Mouse (Mus musculus): Measurements from ENCODE around the gene Smc5.

The Smc5 gene

DNA sequence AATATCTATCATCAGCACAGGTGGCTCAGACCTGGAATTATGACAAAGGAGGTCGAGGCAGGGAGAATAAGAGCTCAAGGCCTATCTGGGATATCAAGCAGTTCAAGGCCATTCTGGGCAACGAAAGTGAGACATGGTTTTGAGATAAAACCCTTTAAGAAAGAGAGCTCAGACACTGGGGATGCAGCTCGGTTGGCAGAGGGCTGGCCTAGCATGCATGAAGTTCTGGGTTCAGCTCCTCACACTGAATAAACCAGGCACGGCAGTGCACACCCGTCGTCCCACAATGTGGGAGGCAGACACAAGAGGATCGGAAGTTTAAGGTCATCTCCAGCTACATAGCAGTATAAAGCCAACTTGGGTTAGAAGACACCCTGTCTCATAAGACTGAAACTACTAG lies 84.7 kb downstream of the Smc5 start:
- no peak for DNase-seq (ENCODE audit: low read depth)

DNA sequence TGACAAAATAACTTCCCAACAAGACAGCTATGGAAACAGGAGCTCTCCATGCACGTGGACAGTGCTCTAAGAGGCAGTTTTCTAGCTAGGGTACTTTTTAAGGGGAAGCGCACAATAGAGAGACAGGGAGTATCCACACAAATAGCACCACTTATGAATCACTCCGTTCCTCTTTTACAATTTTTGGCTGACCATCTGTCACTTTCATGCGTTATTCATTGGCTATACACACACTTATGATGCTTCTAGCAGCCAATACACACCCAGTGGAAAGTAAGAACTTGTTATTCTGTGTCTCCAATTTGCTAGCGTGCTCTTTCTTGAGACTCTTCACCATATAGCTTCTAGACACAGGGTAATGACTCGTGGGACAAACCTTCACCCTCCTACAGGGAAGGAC lies 86.0 kb downstream of the Smc5 start:
- no peak for DNase-seq (ENCODE audit: low read depth)

DNA sequence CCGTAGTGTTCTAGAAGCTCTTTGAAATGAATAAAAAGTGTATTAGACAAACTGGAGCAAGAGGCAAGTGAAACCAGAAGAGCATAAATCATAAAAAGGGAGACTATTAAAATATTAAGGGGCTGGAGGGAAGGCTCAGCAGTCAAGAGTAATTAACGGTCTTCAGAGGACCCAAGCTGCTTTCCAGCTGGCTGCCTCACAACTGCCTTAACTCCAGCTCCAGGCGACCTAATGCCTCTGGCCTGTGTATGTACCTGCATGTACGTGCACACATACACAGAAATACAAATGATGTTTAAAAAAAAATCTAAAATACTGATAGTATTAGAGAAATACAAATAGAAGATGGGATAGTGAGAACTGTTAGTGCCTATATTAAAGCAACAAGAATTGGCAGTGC lies 89.6 kb downstream of the Smc5 start:
- no peak for DNase-seq (ENCODE audit: low read depth)

DNA sequence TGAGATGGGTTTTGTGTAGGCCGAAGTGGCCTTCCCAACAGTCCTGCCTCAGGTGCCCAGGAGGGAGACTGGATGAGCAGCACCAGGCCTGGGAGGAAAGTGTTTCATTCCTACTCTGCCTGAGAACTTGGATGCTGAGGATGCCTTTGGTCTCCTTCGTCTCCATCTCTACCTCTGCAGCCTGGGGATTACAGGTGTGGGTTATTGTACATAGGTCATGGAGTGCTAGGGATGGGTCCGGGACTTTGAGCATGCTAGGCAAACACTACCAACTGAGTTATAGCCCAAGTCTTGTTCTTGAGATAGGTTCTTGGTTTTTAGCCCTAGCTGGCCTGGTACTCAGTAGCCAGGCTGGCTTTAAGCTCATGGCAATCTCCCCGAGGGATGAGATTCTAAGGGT lies 90.2 kb downstream of the Smc5 start:
- DNase-seq (ENCODE audit: low read depth) = no peak

DNA sequence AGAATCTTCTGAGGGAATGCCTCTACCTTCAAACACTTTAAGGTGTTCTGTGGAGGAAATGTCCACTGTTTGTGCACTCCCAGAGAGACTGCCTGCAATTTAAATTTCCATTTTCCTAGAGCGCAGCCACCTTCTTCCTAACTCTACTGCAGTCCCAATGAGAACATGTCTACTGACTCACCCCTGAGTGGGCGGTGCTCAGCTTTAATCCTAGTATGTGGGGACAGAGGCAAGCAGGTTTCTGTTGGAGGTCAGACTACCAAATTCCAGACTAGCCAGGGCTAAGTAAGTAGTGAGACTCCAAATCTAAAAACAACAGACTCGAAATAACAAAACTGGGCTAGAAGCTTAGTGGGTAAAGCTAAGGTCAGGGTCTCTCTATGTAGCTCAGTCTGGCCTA lies 95.2 kb downstream of the Smc5 start:
- no peak for DNase-seq (ENCODE audit: low read depth)

DNA sequence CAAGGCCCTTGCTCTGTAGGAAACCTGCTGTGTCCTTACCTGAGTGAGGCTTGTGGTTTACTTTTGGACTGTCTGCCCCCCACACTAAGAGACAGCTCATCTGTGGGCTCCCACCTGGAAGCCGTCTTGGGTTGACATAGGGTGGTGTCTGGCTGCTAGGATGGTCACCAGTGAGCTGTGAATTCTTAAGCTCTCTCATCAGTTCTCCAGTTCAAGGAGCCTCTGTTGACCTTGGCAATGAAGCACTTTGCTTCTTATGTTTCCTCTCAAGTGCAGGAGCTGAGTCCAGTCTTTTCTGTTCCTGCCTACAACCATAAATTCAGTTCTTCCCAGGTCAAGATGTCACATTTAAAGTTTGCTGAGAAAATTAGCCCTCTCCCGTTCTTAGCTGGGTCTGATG lies 98.2 kb downstream of the Smc5 start:
- DNase-seq (ENCODE audit: low read depth) = no peak

DNA sequence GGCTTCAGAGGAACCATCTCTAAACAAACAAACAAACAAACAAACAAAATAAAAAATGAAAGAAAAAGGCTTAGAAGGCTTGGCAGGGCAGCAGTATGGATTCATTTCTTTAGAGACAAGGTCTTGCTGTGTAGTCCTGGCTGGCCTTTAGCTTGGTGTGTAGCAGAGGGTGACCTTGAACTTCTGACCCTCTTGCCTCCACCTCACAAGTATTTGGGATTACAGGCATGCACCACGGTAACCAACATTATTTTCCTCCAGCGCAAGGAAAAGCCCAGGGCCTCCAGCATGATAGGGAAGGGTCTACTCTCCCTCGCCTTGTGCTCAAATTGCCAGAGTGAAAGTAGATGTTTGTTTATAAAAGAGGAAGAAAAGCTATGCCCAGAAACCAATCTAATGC lies 98.6 kb downstream of the Smc5 start:
- no peak for DNase-seq (ENCODE audit: low read depth)

DNA sequence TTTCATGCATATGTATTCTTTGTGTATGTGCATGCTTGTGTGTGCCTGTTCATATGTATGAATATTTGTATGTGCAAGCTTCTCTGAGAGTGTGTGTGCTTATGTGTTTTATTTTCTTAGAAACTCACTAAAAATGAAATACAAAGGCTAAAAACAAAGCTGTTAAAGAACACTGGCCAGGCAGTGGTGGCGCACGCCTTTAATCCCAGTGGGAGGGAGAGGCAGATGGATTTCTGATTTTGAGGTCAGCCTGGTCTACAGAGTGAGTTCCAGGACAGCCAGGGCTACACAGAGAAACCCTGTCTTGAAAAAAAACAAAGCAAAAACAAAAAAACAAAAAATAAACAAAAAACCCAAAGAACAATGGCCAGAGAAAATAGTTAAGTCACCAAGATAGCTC lies 102.6 kb downstream of the Smc5 start:
- no peak for DNase-seq (ENCODE audit: low read depth)

DNA sequence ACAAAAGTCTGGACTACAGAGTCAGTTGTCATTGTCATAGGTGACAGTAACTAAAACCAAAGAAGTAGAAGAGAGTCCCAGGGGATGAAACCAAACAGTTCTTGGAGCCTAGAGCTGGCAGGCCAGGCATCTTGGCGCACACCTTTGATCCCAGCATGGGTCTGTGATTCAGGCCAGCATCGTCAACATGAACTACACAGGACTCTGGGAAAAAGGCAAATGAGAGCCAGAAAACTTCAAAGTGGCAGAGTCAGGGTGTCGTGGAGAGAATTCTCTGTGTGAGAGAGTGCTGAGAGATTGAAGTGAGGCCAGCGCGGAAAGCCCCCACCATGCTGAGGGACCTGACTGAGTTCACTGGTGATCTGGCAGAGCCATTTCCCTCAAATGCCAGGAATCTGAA lies 103.2 kb downstream of the Smc5 start:
- DNase-seq (ENCODE audit: low read depth) = no peak

DNA sequence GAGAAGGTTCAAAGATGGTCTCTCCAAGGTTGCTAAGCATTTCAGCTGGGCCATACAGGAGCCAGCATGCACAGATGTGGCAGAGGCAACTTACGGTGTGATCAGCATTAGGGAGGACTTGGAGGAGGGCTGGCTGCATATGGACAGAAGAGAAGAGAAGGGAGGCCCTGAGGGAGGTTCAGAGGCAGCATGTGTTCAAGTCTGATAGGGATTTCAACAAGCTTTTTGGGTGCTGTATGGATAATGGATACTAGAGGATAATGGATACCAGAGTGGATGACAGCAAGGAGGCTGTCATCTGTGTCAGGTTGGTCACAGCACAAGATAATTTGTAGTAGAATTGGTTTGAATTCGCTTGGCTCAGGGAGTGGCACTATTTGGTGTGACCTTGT lies 104.0 kb downstream of the Smc5 start:
- no peak for DNase-seq (ENCODE audit: low read depth)

DNA sequence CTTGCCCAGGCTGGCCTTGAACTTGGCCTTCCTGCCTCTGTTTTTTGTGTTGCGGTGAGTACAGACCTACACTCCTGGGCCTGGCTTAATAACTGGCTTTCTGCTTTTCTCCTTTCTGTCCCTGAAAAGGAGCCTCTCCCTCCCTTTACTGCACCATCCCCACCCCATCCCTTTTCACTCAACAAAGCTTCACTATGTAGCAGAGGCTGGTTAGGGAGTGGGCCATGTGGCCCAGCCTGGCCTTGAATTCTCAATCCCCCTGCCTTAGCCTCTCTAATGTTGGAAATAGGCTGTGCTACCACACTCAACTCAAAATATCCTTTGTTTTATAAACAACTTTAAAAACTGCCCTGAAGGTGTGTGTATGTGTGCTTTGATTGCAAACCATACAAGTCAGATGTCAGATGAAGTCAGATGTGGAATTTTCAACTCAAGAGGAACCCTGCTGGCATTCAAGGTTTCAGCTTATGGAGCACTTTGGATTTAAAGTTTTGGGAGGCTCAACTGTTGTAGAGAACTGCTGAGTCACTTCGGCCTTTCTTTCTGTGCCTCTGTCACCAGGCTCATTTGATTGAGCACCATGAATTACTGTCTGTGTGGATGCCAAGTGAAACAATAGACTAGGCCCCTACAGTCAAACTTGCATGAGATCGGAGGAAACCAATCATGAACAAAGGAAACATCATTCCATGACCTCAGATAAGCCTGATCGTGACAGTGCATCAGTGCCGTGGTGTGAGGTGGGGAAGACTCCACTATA lies 104.6 kb downstream of the Smc5 start:
- no peak for DNase-seq (ENCODE audit: low read depth)

DNA sequence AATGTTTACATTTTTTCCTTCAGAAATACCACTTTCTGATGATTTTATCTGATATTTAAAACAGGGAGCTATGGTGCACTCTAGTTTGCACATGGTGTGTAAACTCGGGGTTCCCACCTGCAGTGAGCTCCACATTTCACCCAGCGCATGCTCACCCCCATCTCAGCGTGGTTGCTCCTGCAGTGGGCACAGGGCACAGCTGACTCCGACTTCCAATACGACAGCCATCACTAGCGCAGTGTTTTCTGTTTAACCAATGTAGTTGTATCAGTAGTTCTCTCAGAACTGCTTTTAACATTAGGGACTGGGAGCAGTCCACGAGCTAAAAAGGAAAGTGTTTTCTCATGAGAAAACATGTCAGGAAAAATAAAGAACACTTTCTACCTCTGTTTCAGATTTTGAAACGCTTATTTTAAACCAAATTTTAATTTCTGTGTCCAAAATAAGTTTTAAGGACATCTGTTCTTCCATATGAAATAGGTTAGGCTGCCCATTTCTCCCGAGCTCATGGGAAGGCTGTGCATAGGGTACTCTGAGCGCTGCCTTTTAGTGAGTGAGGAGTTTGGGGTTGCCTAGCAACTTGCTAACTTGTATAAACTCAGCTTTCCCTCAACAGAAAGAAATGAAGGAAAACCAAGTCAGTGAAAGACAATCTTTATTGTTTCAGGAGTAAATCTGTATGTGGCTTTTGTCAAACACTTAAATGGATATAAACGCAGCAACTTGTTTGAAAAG lies 107.0 kb downstream of the Smc5 start:
- DNase-seq (ENCODE audit: low read depth) = no peak

DNA sequence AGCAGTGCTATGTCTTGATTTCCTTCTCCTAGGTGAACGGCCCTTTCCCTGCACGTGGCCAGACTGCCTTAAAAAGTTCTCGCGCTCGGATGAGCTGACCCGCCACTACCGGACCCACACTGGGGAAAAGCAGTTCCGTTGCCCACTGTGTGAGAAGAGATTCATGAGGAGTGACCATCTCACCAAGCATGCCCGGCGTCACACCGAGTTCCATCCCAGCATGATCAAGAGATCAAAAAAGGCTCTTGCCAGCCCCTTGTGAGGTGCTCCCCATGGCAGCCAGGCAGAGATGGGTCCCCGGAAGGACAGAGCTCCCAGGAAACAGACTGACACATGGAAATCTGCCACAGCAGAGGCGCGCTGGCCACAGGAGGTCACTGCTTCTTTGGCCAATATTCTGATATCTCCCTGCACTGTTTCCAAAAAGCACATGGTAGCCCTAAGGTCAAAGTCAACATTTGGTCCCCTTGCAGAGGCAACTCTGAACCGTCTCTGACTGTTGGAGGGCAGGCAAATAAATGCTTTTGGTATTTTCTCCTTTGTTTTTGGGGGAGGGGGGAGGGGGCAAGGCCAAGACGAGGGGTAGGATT lies 109.0 kb downstream of the Smc5 start:
- no peak for DNase-seq (ENCODE audit: low read depth)

DNA sequence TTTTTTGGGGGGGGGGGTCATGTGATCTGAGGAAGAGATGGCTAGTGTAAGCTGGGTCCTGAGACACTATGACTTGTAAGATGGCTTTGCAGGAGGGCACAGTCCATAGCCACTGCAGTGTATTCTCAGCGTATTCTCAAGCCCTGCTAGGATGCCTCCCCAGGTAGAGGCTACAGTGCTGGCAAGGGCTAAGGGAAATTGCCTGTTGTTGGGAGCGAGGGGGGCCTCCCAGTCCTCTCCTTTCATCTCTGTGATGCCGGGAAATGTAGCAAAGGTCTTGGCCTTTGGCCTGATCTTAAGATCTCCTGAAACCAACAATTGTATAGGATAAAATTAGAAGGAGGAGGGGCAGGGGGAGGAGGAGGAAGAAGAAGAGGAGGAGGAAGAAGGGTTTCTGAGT lies 110.3 kb downstream of the Smc5 start:
- no peak for DNase-seq (ENCODE audit: low read depth)

DNA sequence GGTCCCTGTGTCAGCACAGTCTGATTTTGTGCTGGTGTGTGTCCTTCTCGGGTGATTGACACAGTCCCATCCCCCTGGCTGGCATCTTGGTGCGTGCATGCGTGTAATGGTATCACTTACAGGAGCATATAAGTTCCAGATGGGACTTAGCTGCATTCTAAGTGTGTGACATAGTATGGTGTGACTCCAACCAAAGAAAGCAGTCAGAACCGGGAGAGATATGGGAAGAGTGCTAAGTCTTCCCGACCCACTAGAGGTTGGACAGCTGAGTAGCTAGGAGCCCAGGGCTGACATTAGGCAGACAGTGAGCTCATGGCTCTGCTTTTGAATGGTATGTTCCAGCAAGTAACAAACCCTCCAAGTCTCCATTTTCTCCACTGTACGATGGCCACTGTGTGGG lies 110.8 kb downstream of the Smc5 start:
- no peak for DNase-seq (ENCODE audit: low read depth)

DNA sequence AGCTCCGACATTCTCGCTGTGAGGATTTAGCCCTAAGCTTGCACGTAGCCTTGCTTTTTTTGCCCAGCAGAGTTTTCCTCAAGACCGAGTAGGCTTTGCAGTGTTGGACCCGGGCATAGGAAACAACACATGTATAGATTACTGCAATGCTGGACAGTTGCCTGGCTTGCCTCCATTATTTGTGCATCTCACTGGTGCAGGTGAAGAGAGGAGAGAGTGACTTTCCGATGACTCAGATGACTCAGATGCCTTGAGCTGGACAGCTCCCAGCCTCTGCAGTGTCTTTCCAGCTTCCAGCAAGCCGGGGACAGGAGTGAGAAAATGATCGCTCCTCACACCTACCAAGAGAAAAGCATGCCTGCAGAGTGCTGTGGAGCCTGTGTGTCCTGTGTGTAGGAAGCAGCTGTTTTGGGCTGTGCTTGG lies 111.3 kb downstream of the Smc5 start:
- no peak for DNase-seq (ENCODE audit: low read depth)

DNA sequence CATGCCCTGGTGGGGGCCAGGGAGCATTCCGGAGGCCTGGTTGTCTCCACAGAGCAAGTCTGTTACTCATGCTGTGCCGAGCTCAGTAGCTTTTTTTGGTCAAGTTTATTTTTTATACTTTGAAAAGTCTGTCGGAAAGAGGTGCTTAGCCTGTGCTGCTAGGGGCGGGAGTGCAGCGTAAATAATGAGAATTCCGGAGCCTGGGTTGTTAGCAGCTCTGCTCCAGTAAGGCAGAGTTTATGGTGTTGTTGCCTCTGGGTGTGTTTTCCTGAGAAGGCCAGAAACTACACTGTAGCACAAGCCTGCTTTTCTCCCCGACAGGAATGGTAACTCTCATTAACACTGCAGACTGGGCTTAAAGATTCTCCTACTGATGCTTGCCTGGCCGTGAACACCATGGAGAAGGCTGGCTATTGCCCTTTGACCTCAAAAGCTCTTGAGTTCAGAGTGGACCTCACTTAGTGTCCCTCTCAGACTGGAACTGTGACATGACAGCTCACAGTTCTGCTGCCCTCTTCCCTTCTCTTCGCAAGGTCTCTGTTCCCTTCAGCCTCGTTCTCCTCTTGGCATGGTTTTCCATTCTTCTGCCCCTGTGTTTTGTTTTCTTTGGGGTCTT lies 113.8 kb downstream of the Smc5 start:
- no peak for DNase-seq (ENCODE audit: low read depth)

Data from c-Kit-positive CD71-negative TER-119-negative erythroid progenitor cells, embryonic 14.5 days (primary cell).